Comparison of ENCODE assay signal across 7 mouse cellular contexts in the genomic region with DNA sequence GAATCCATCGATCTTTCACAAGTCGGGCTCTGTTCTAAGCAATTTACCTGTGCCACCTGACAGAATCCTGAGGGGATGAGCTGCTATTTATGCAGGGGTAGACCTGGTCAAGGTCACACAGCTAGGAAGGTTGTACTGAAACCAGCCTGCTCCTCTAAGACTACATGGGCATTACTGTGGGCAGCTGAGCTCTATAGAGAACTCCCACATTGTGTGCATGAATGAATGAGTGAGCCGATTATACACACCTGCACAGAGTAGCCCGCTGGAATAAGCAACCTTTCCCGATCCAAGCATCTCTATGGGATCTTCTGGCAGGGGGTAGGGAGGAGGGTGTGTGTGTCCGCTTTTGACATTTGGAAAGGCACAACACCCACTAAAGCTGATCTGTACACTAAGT. TPM values are rescaled to one million over a fixed set of nuclear protein-coding genes. Genes with fewer than 3 reads are reported as not detected.
DNase-seq lines count a peak whose midpoint lies in the region; ATAC-seq and TF ChIP-seq lines count a peak whose summit lies in the region.

No protein-coding gene starts in this region.

- DNase-seq in intestine, embryonic 14.5 days (ENCODE audit: low spot score), result no peak
- no peak for DNase-seq in cerebellum, postnatal 25 days
- DNase-seq in retina, embryonic 14.5 days (ENCODE audit: low spot score), result no peak

- no peaks in the 10 kb centered on the region for H3K36me3 ChIP-seq in intestine, embryonic 14.5 days (ENCODE audit: control insufficient read depth, insufficient read depth, low read length)
- H3K36me3 ChIP-seq in intestine, postnatal 0 days (ENCODE audit: control insufficient read depth, insufficient read depth), result no peaks in the 10 kb centered on the region
- H3K36me3 ChIP-seq in forebrain, embryonic 15.5 days, result no peaks in the 10 kb centered on the region
- no peaks in the 10 kb centered on the region for H3K36me3 ChIP-seq in liver, embryonic 15.5 days (replicated peaks)

- ATAC-seq in intestine, embryonic 14.5 days (replicated peaks; ENCODE audit: low FRiP score, low TSS enrichment, low read depth), result no peak
- ATAC-seq in intestine, postnatal 0 days, result no peak
- peak; percentile 35 for ATAC-seq in forebrain, embryonic 15.5 days (replicated peaks)
- ATAC-seq in liver, embryonic 15.5 days (ENCODE audit: insufficient read depth), result 0 out of 2 replicates have a peak, but pooled peaks have one; percentile 17

- no peaks in the 10 kb centered on the region for H3K9me3 ChIP-seq in intestine, embryonic 14.5 days (ENCODE audit: control insufficient read depth, low read length)
- H3K9me3 ChIP-seq in intestine, postnatal 0 days (ENCODE audit: control insufficient read depth), result no peaks in the 10 kb centered on the region
- no peaks in the 10 kb centered on the region for H3K9me3 ChIP-seq in forebrain, embryonic 15.5 days
- no peaks in the 10 kb centered on the region for H3K9me3 ChIP-seq in liver, embryonic 15.5 days (replicated peaks)

- H3K27ac ChIP-seq in intestine, embryonic 14.5 days (ENCODE audit: low read depth), result peak overlapping the region; percentile 74; the same call in 1 of the 2 replicates
- no peak overlapping the region for H3K27ac ChIP-seq in intestine, postnatal 0 days (ENCODE audit: low read depth, low read length)
- peak overlapping the region; percentile 79 for H3K27ac ChIP-seq in bone marrow macrophage, adult 2 months (ENCODE audit: insufficient read depth, low read depth, low read length)
- no peak overlapping the region for H3K27ac ChIP-seq in forebrain, embryonic 15.5 days (replicated peaks)
- no peak overlapping the region for H3K27ac ChIP-seq in liver, embryonic 15.5 days (replicated peaks)

- 60% methylated on average over 6 of the region's 6 CpGs for WGBS in intestine, embryonic 14.5 days
- WGBS in intestine, postnatal 0 days, result 71% methylated on average over 6 of the region's 6 CpGs
- 78% methylated on average over 6 of the region's 6 CpGs for WGBS in forebrain, embryonic 15.5 days
- WGBS in liver, embryonic 15.5 days (ENCODE audit: insufficient replicate concordance), result 51% methylated on average over 6 of the region's 6 CpGs

- TF ChIP-seq CTCF in intestine, postnatal 0 days (IDR thresholded peaks at IDR 0.05; ENCODE audit: low read depth), result no peak
- no peak for TF ChIP-seq CTCF in bone marrow macrophage, adult 2 months (IDR thresholded peaks at IDR 0.05; ENCODE audit: low read depth, low read length)

- no peak for TF ChIP-seq POLR2A in bone marrow macrophage, adult 2 months (IDR thresholded peaks at IDR 0.05; ENCODE audit: borderline replicate concordance, low read depth, low read length)

- no peaks in the 10 kb centered on the region for H3K27me3 ChIP-seq in intestine, embryonic 14.5 days (replicated peaks; ENCODE audit: control insufficient read depth, insufficient read depth, low read length)
- H3K27me3 ChIP-seq in intestine, postnatal 0 days (replicated peaks; ENCODE audit: control insufficient read depth, insufficient read depth, low read length), result no peaks in the 10 kb centered on the region
- H3K27me3 ChIP-seq in forebrain, embryonic 15.5 days, result no peaks in the 10 kb centered on the region
- no peaks in the 10 kb centered on the region for H3K27me3 ChIP-seq in liver, embryonic 15.5 days

- H3K4me1 ChIP-seq in intestine, embryonic 14.5 days (replicated peaks; ENCODE audit: control insufficient read depth, insufficient read depth, low read length), result peaks cover 26% of the 10 kb centered on the region
- H3K4me1 ChIP-seq in intestine, postnatal 0 days (replicated peaks; ENCODE audit: control insufficient read depth, insufficient read depth, low read length), result peaks cover 5% of the 10 kb centered on the region; the same call in 1 of the 2 replicates
- H3K4me1 ChIP-seq in bone marrow macrophage, adult 2 months (ENCODE audit: control insufficient read depth, insufficient read depth, low read length), result peaks cover 20% of the 10 kb centered on the region
- peaks cover 13% of the 10 kb centered on the region for H3K4me1 ChIP-seq in forebrain, embryonic 15.5 days
- peaks cover 23% of the 10 kb centered on the region for H3K4me1 ChIP-seq in liver, embryonic 15.5 days (replicated peaks)

- H3K4me2 ChIP-seq in intestine, embryonic 14.5 days (ENCODE audit: low read length), result no peak overlapping the region
- no peak overlapping the region for H3K4me2 ChIP-seq in intestine, postnatal 0 days (replicated peaks; ENCODE audit: low read depth)
- H3K4me2 ChIP-seq in forebrain, embryonic 15.5 days (replicated peaks), result no peak overlapping the region
- no peak overlapping the region for H3K4me2 ChIP-seq in liver, embryonic 15.5 days

- no peak overlapping the region for H3K9ac ChIP-seq in intestine, embryonic 14.5 days (ENCODE audit: low read length)
- H3K9ac ChIP-seq in intestine, postnatal 0 days (ENCODE audit: low read depth, low read length), result no peak overlapping the region
- no peak overlapping the region for H3K9ac ChIP-seq in forebrain, embryonic 15.5 days (replicated peaks)
- no peak overlapping the region for H3K9ac ChIP-seq in liver, embryonic 15.5 days

- no peak overlapping the region for H3K4me3 ChIP-seq in intestine, embryonic 14.5 days (ENCODE audit: low read depth, low read length)
- no peak overlapping the region for H3K4me3 ChIP-seq in intestine, postnatal 0 days (ENCODE audit: low read depth, low read length)
- H3K4me3 ChIP-seq in bone marrow macrophage, adult 2 months (ENCODE audit: insufficient read depth, low read length), result no peak overlapping the region
- H3K4me3 ChIP-seq in forebrain, embryonic 15.5 days, result no peak overlapping the region
- H3K4me3 ChIP-seq in liver, embryonic 15.5 days (replicated peaks), result no peak overlapping the region

RNA-seq across cellular contexts. Expression of a gene that starts 31.8 kb away (rescaled TPM):
- 0.43 TPM in 1 of 2 replicates, not detected in the other for polyA plus RNA-seq in intestine, embryonic 14.5 days (2014; fragmentation: Nextera tagmentation; extraction: Ambion mirVana)
- 88.4 and 127 TPM in 2 replicates for polyA plus RNA-seq in intestine, postnatal 0 days (2015; fragmentation: Nextera tagmentation; extraction: Ambion mirVana)
- not detected in 2 replicates for polyA plus RNA-seq in bone marrow macrophage, adult 2 months (2012; ENCODE audit: insufficient read depth, insufficient read length, missing spikeins)
- polyA plus RNA-seq in forebrain, embryonic 15.5 days (2015; fragmentation: Nextera tagmentation; extraction: Ambion mirVana), result not detected in 2 replicates
- not detected in 2 replicates for polyA plus RNA-seq in liver, embryonic 15.5 days (2015; fragmentation: Nextera tagmentation; extraction: Ambion mirVana)

RNA-seq across cellular contexts. Expression of a gene that starts 46.3 kb away (rescaled TPM):
- 6.4 and 6.8 TPM in 2 replicates for polyA plus RNA-seq in intestine, embryonic 14.5 days (2014; fragmentation: Nextera tagmentation; extraction: Ambion mirVana)
- 5.3 and 7.9 TPM in 2 replicates for polyA plus RNA-seq in intestine, postnatal 0 days (2015; fragmentation: Nextera tagmentation; extraction: Ambion mirVana)
- not detected in 2 replicates for polyA plus RNA-seq in bone marrow macrophage, adult 2 months (2012; ENCODE audit: insufficient read depth, insufficient read length, missing spikeins)
- polyA plus RNA-seq in forebrain, embryonic 15.5 days (2015; fragmentation: Nextera tagmentation; extraction: Ambion mirVana), result 2.9 and 3.6 TPM in 2 replicates
- polyA plus RNA-seq in liver, embryonic 15.5 days (2015; fragmentation: Nextera tagmentation; extraction: Ambion mirVana), result 0.50 and 0.51 TPM in 2 replicates

RNA-seq across cellular contexts. Expression of a gene that starts 48.6 kb away (rescaled TPM):
- 36.1 and 39.1 TPM in 2 replicates for polyA plus RNA-seq in intestine, embryonic 14.5 days (2014; fragmentation: Nextera tagmentation; extraction: Ambion mirVana)
- polyA plus RNA-seq in intestine, postnatal 0 days (2015; fragmentation: Nextera tagmentation; extraction: Ambion mirVana), result 12.1 and 12.5 TPM in 2 replicates
- polyA plus RNA-seq in bone marrow macrophage, adult 2 months (2012; ENCODE audit: insufficient read depth, insufficient read length, missing spikeins), result 35.4 and 36.2 TPM in 2 replicates
- polyA plus RNA-seq in forebrain, embryonic 15.5 days (2015; fragmentation: Nextera tagmentation; extraction: Ambion mirVana), result 28.8 and 33.4 TPM in 2 replicates
- polyA plus RNA-seq in liver, embryonic 15.5 days (2015; fragmentation: Nextera tagmentation; extraction: Ambion mirVana), result 8.5 and 10.5 TPM in 2 replicates

Comparison
In these comparisons a context has a peak if more than half of its experiments do, and no peak if none do; other contexts are left out.
1. H3K27ac ChIP-seq: peak in intestine, embryonic 14.5 days (single experiment) and bone marrow macrophage, adult 2 months (single experiment); none in intestine, postnatal 0 days (single experiment), forebrain, embryonic 15.5 days (single experiment) and liver, embryonic 15.5 days (single experiment).
2. RNA of a gene that starts 31.8 kb away (polyA plus RNA-seq): 88.4 to 127 TPM in intestine, postnatal 0 days; 0.43 TPM in intestine, embryonic 14.5 days, not detected in bone marrow macrophage, adult 2 months, not detected in forebrain, embryonic 15.5 days and not detected in liver, embryonic 15.5 days; every median in the first group is over 10 times any median in the second.
3. ATAC-seq: peak in forebrain, embryonic 15.5 days (single experiment) and liver, embryonic 15.5 days (single experiment); none in intestine, embryonic 14.5 days (single experiment) and intestine, postnatal 0 days (single experiment).